Mouse (Mus musculus): ENCODE results near the gene Ptpra.

DNA sequence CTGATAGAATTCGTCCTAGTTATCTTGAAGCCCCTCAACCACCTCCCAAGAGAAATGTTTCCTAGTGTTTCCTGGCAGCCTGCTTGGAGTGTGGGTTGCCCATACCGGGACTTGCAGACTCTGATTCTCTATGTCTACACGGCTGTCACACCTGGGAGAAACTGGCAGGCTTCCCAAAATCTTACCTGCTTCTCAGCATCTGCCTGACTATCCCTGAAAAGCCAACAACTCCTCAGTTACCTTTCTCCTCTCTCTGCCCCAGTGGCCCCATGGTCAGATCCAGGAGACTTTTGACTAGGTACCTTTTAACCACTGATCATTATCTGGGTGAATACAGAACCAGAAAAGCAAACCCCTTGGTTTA, 1.6 kb downstream of the Ptpra start:
- no peak for TF ChIP-seq POLR2A (IDR thresholded peaks at IDR 0.05; ENCODE audit: low read depth, low read length)
- no peak for TF ChIP-seq ETS1 (conservative IDR thresholded peaks at IDR 0.05; ENCODE audit: low read depth, low read length)
- TF ChIP-seq POLR2AphosphoS2 (IDR thresholded peaks at IDR 0.05; ENCODE audit: low read depth, low read length) = no peak
- no peak for TF ChIP-seq HCFC1 (IDR thresholded peaks at IDR 0.05; ENCODE audit: low read depth, low read length)
- TF ChIP-seq CTCF (conservative IDR thresholded peaks at IDR 0.05 in 1 of 2, IDR thresholded peaks at IDR 0.05 in 1 of 2; ENCODE audit: low read depth in 2 of 2, low read length in 2 of 2) = no peak
- TF ChIP-seq CHD2 (IDR thresholded peaks at IDR 0.05; ENCODE audit: low read length) = no peak
- TF ChIP-seq ZNF384 (IDR thresholded peaks at IDR 0.05; ENCODE audit: low read depth, low read length) = no peak
- no peak for TF ChIP-seq EP300 (IDR thresholded peaks at IDR 0.05; ENCODE audit: low read length)
- TF ChIP-seq TCF12 (IDR thresholded peaks at IDR 0.05; ENCODE audit: low read depth, low read length) = no peak
- TF ChIP-seq RAD21 (IDR thresholded peaks at IDR 0.05; ENCODE audit: low read depth, low read length) = no peak
- TF ChIP-seq ELF1 (IDR thresholded peaks at IDR 0.05; ENCODE audit: low read depth, low read length) = no peak
- TF ChIP-seq MEF2A (IDR thresholded peaks at IDR 0.05; ENCODE audit: borderline replicate concordance, low read depth, low read length) = no peak
- TF ChIP-seq MAX (IDR thresholded peaks at IDR 0.05; ENCODE audit: low read length) = no peak
- no peak for TF ChIP-seq MYC (IDR thresholded peaks at IDR 0.05; ENCODE audit: low read depth, low read length)

Data from CH12.LX (cell line).